Comparison of ENCODE assay signal across 9 mouse cellular contexts in the genomic region with DNA sequence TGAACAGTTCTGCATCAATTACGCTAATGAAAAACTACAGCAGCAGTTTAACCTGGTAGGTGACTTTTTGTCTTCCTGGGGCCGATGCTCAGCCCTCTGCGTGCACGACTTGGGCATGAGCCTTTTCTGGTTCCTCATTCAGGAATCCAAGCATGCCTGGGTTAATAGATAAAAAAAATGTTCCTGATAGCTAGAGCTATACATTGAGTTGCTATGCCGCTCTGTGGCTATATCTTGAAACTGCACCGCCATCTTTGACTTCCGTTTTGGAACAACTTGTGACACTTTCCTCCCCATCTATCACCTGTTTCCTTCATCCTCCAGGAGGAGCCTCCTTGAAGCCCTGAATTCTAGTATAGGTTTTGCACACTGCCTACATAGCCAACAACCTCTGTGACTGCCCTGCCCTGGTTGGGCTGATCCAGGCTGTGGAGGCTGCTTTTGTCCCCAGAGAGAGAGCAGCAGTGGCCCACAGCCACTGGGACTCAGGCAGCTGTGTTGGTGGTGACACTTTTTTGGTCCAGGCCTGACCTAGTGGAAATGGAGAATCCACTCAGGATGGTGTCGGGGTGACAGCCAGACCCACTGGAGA. TPM values are rescaled to one million over a fixed set of nuclear protein-coding genes. Genes with fewer than 3 reads are reported as not detected.
DNase-seq lines count a peak whose midpoint lies in the region; ATAC-seq and TF ChIP-seq lines count a peak whose summit lies in the region.
"Had no signal": no experiment of that assay in that cellular context is flagged by ENCODE, and none has a peak within 500 bp of the region (broad histone marks: within the 10 kb centered on the region; RNA-seq: fewer than 3 reads in every experiment).

No protein-coding gene starts in this region.

- H3K4me2 ChIP-seq in kidney, postnatal 0 days (ENCODE audit: low read length) = no peak overlapping the region
- H3K4me2 ChIP-seq in forebrain, embryonic 16.5 days (ENCODE audit: low read length) = no peak overlapping the region
- peak overlapping the region; percentile 27 for H3K4me2 ChIP-seq in midbrain, embryonic 12.5 days (replicated peaks)
- H3K4me2 ChIP-seq: lung, embryonic 15.5 days had no signal

- H3K4me1 ChIP-seq in kidney, postnatal 0 days (replicated peaks; ENCODE audit: insufficient read depth, low read length) = no peaks in the 10 kb centered on the region
- H3K4me1 ChIP-seq in kidney, adult 2 months (ENCODE audit: control insufficient read depth, insufficient read depth, low read length) = no peaks in the 10 kb centered on the region
- H3K4me1 ChIP-seq in forebrain, embryonic 16.5 days (replicated peaks; ENCODE audit: control insufficient read depth, insufficient read depth, low read length) = peaks cover 7% of the 10 kb centered on the region
- peaks cover 23% of the 10 kb centered on the region for H3K4me1 ChIP-seq in midbrain, embryonic 12.5 days

- peak; percentile 43 for DNase-seq in kidney, postnatal 0 days (ENCODE audit: low spot score)
- no peak for DNase-seq in kidney, adult 2 months
- DNase-seq in layer of hippocampus, postnatal 25 days (ENCODE audit: extremely low spot score in 1 of 2, low spot score in 1 of 2) = no peak
- no peak for DNase-seq in urinary bladder, adult 18-20 months (ENCODE audit: low spot score in 2 of 2)
- DNase-seq in kidney, postnatal 25 days = no peak

- H3K9ac ChIP-seq in kidney, postnatal 0 days (ENCODE audit: low read depth, low read length) = no peak overlapping the region
- H3K9ac ChIP-seq in forebrain, embryonic 16.5 days (replicated peaks; ENCODE audit: low read depth, low read length) = no peak overlapping the region
- H3K9ac ChIP-seq in midbrain, embryonic 12.5 days (replicated peaks) = no peak overlapping the region
- H3K9ac ChIP-seq: lung, embryonic 15.5 days had no signal

- no peaks in the 10 kb centered on the region for H3K27me3 ChIP-seq in kidney, postnatal 0 days (ENCODE audit: insufficient read depth, low read length)
- no peaks in the 10 kb centered on the region for H3K27me3 ChIP-seq in kidney, adult 2 months (replicated peaks; ENCODE audit: control insufficient read depth, insufficient read depth, low read length)
- no peaks in the 10 kb centered on the region for H3K27me3 ChIP-seq in forebrain, embryonic 16.5 days (replicated peaks; ENCODE audit: control insufficient read depth, insufficient read depth, low read length)
- H3K27me3 ChIP-seq in midbrain, embryonic 12.5 days = no peaks in the 10 kb centered on the region; the same call in 1 of the 2 replicates
- H3K27me3 ChIP-seq: lung, embryonic 15.5 days had no signal

- H3K9me3 ChIP-seq in kidney, postnatal 0 days (replicated peaks; ENCODE audit: low read length) = no peaks in the 10 kb centered on the region
- no peaks in the 10 kb centered on the region for H3K9me3 ChIP-seq in forebrain, embryonic 16.5 days (ENCODE audit: control insufficient read depth, low read length)
- H3K9me3 ChIP-seq in midbrain, embryonic 12.5 days = no peaks in the 10 kb centered on the region
- H3K9me3 ChIP-seq: lung, embryonic 15.5 days had no signal

- 63% methylated on average over 8 of the region's 8 CpGs for WGBS in kidney, postnatal 0 days
- WGBS in kidney, adult 2 months = 69% methylated on average over 8 of the region's 8 CpGs
- 68% methylated on average over 8 of the region's 8 CpGs for WGBS in forebrain, embryonic 16.5 days
- 58% methylated on average over 8 of the region's 8 CpGs for WGBS in midbrain, embryonic 12.5 days

- no peak for ATAC-seq in kidney, postnatal 0 days (replicated peaks; ENCODE audit: low FRiP score, low read depth)
- ATAC-seq in CD4-positive, CD25-positive, alpha-beta regulatory T cell, adult 4 months = peak; percentile 83
- 0 out of 2 replicates have a peak, but pooled peaks have one; percentile 28 for ATAC-seq in forebrain, embryonic 16.5 days
- no peak for ATAC-seq in midbrain, embryonic 12.5 days (ENCODE audit: low FRiP score, low read depth)

- H3K4me3 ChIP-seq in kidney, postnatal 0 days (replicated peaks; ENCODE audit: low read depth, low read length) = no peak overlapping the region
- H3K4me3 ChIP-seq in kidney, adult 2 months (ENCODE audit: insufficient read depth, low read depth, low read length) = no peak overlapping the region
- H3K4me3 ChIP-seq in forebrain, embryonic 16.5 days (replicated peaks; ENCODE audit: low read length) = no peak overlapping the region
- no peak overlapping the region for H3K4me3 ChIP-seq in midbrain, embryonic 12.5 days
- H3K4me3 ChIP-seq: lung, embryonic 15.5 days had no signal

- no peak overlapping the region for H3K27ac ChIP-seq in kidney, postnatal 0 days
- no peak overlapping the region for H3K27ac ChIP-seq in kidney, adult 2 months (ENCODE audit: insufficient read depth, low read depth, low read length)
- no peak overlapping the region for H3K27ac ChIP-seq in forebrain, embryonic 16.5 days (ENCODE audit: low read length)
- H3K27ac ChIP-seq in midbrain, embryonic 12.5 days (replicated peaks) = peak overlapping the region; percentile 85
- H3K27ac ChIP-seq: lung, embryonic 15.5 days had no signal

- TF ChIP-seq POLR2A in kidney, adult 2 months (IDR thresholded peaks at IDR 0.05; ENCODE audit: low read depth, low read length) = no peak

- H3K36me3 ChIP-seq in kidney, postnatal 0 days (ENCODE audit: insufficient read depth, low read length) = no peaks in the 10 kb centered on the region
- H3K36me3 ChIP-seq in kidney, adult 2 months (ENCODE audit: control insufficient read depth, insufficient read depth, low read length) = no peaks in the 10 kb centered on the region
- H3K36me3 ChIP-seq in forebrain, embryonic 16.5 days (ENCODE audit: control insufficient read depth, insufficient read depth) = no peaks in the 10 kb centered on the region
- no peaks in the 10 kb centered on the region for H3K36me3 ChIP-seq in midbrain, embryonic 12.5 days

- peak; percentile 57 for TF ChIP-seq CTCF in kidney, postnatal 0 days (IDR thresholded peaks at IDR 0.05; ENCODE audit: low read depth)
- TF ChIP-seq CTCF in kidney, adult 2 months (conservative IDR thresholded peaks at IDR 0.05; ENCODE audit: insufficient read depth, insufficient read length, low read depth, low read length) = no peak

RNA-seq across cellular contexts. Expression of a gene that starts 30.5 kb away (rescaled TPM):
- polyA plus RNA-seq in kidney, postnatal 0 days (2015; fragmentation: Nextera tagmentation; extraction: Ambion mirVana) = 2.4 and 3.5 TPM in 2 replicates
- 7.1 and 7.5 TPM in 2 replicates for polyA plus RNA-seq in kidney, adult 2 months (2012; rRNA removed)
- 1 to 10 TPM in 1 of 2 experiments, not detected in 1; 1.1 TPM for polyA plus RNA-seq in CD4-positive, CD25-positive, alpha-beta regulatory T cell, adult 4 months (2017; shearing (Covaris generic))
- 0.31 and 0.47 TPM in 2 replicates for polyA plus RNA-seq in forebrain, embryonic 16.5 days (2015; fragmentation: Nextera tagmentation; extraction: Ambion mirVana)
- polyA plus RNA-seq in midbrain, embryonic 12.5 days (2016; fragmentation: Nextera tagmentation; extraction: Ambion mirVana) = 0.98 and 1.8 TPM in 2 replicates
- under 1 TPM; 0.49 to 0.54 TPM for total RNA-seq in layer of hippocampus, postnatal 25 days (2021)

RNA-seq across cellular contexts. Expression of a gene that starts 43.8 kb away (rescaled TPM):
- polyA plus RNA-seq in kidney, postnatal 0 days (2015; fragmentation: Nextera tagmentation; extraction: Ambion mirVana) = 35.0 and 37.6 TPM in 2 replicates
- polyA plus RNA-seq in kidney, adult 2 months (2012; rRNA removed) = 18.0 and 18.1 TPM in 2 replicates
- 10 to 100 TPM in 1 of 2 experiments, 1 to 10 TPM in 1; 9.0 to 11.3 TPM for polyA plus RNA-seq in CD4-positive, CD25-positive, alpha-beta regulatory T cell, adult 4 months (2017; shearing (Covaris generic))
- 50.8 and 60.2 TPM in 2 replicates for polyA plus RNA-seq in forebrain, embryonic 16.5 days (2015; fragmentation: Nextera tagmentation; extraction: Ambion mirVana)
- polyA plus RNA-seq in midbrain, embryonic 12.5 days (2016; fragmentation: Nextera tagmentation; extraction: Ambion mirVana) = 33.8 and 36.0 TPM in 2 replicates
- total RNA-seq in layer of hippocampus, postnatal 25 days (2021) = 100 to 1,000 TPM; 124 to 126 TPM

Comparison
In these comparisons a context has a peak if more than half of its experiments do, and no peak if none do; other contexts are left out.
1. ATAC-seq: peak in CD4-positive, CD25-positive, alpha-beta regulatory T cell, adult 4 months (single experiment) and forebrain, embryonic 16.5 days (single experiment); none in kidney, postnatal 0 days (single experiment) and midbrain, embryonic 12.5 days (single experiment).